Mouse (Mus musculus) midbrain, postnatal 0 days (tissue): Measurements from ENCODE around the gene Eya2. TPM values are rescaled to one million over a fixed set of nuclear protein-coding genes. Genes with fewer than 3 reads are reported as not detected.

ENCODE experiments used
- ATAC-seq: fragments of 200-750 bp; cut with Nextera tagmentation; 2 replicates; pipeline ENCODE4 v1.8.0; 2017; ENCODE audit warnings: moderate number of reproducible peaks, mild to moderate bottlenecking, moderate TSS enrichment, moderate library complexity; ENCODE audit not compliant: low FRiP score
- DNase-seq: peaks from one replicate; pipeline ENCODE4 v3.0.0-alpha.2; 2015; ENCODE audit warnings: low spot score
- H3K27ac ChIP-seq: fragments of 300-500 bp; sonication (generic); 2 replicates; pipeline ENCODE4 v1.5.1; 2014; ENCODE audit warnings: low read depth, mild to moderate bottlenecking, low read length, mixed read lengths
- H3K27me3 ChIP-seq: fragments of 300-500 bp; sonication (generic); 2 replicates; pipeline ENCODE4 v1.6.1; 2014; ENCODE audit warnings: low read length, control low read depth, mixed read lengths; ENCODE audit not compliant: insufficient read depth
- H3K36me3 ChIP-seq: fragments of 300-500 bp; sonication (generic); 2 replicates; pipeline ENCODE4 v1.6.1; 2014; ENCODE audit warnings: low read length, control low read depth, mixed read lengths; ENCODE audit not compliant: insufficient read depth
- H3K4me1 ChIP-seq: fragments of 300-500 bp; sonication (generic); 2 replicates; pipeline ENCODE4 v1.6.1; 2014; ENCODE audit warnings: mild to moderate bottlenecking, control low read depth, antibody characterized with exemption, low read length, mixed read lengths; ENCODE audit not compliant: insufficient read depth
- H3K4me2 ChIP-seq: fragments of 300-500 bp; sonication (generic); 2 replicates; pipeline ENCODE4 v1.6.1; 2014; ENCODE audit warnings: low read depth, mild to moderate bottlenecking, low read length, mixed read lengths; ENCODE audit not compliant: poor library complexity, severe bottlenecking
- H3K4me3 ChIP-seq: fragments of 300-500 bp; sonication (generic); 2 replicates; pipeline ENCODE4 v1.5.1; 2014; ENCODE audit warnings: low read depth, mild to moderate bottlenecking, low read length, moderate library complexity
- H3K9ac ChIP-seq: fragments of 300-500 bp; sonication (generic); replicated peaks from 2 replicates; pipeline ENCODE4 v1.6.1; 2014; ENCODE audit warnings: mild to moderate bottlenecking, low read length, moderate library complexity, mixed read lengths; ENCODE audit not compliant: poor library complexity, severe bottlenecking
- H3K9me3 ChIP-seq: fragments of 300-500 bp; sonication (generic); 2 replicates; pipeline ENCODE4 v1.6.1; 2016; ENCODE audit warnings: low read length, control low read depth
- CTCF ChIP-seq: IDR thresholded peaks from 2 replicates; pipeline ENCODE4 v1.5.1; 2016; ENCODE audit warnings: antibody characterized with exemption, mild to moderate bottlenecking
- WGBS: fragments of 180-500 bp; shearing (Covaris S2); extraction: QIAGEN DNeasy Blood & Tissue Kit; methylation state at CpG from one replicate; pipeline ENCODE4 v1.1.7; 2014; 5-methylcytosine and 5-hydroxymethylcytosine counted together
- polyA plus RNA-seq: library from polyadenylated mRNA; unstranded; fragments of >200 nt; fragmentation: Nextera tagmentation; extraction: Ambion mirVana; gene quantifications from 2 replicates; pipeline ENCODE4 v1.2.1, GENCODE M21; 2015
- total RNA-seq: library from RNA; depleted of rRNA; stranded (reverse); fragments of >200 nt; gene quantifications from 2 replicates; pipeline ENCODE4 v1.2.3, GENCODE M21; 2014

The Eya2 gene
- total and polyA plus RNA-seq, 2 experiments from 2014 or later = 7.1 to 21.6 TPM

GRCm38 (mm10) chr2:165809091-165809490, 214.3 kb downstream of the Eya2 start:
- 95% methylated on average over 5 of the region's 5 CpGs for WGBS

GRCm38 (mm10) chr2:165809901-165810477, 215.2 kb downstream of the Eya2 start:
- H3K9ac ChIP-seq = no peak overlapping the region
- no peaks in the 10 kb centered on the region for H3K9me3 ChIP-seq
- H3K4me2 ChIP-seq = no peak overlapping the region
- H3K27ac ChIP-seq = no peak overlapping the region
- H3K4me1 ChIP-seq = no peaks in the 10 kb centered on the region
- no peak overlapping the region for H3K4me3 ChIP-seq
- ATAC-seq = no peak
- 85% methylated on average over 5 of the region's 5 CpGs for WGBS
- no peak for TF ChIP-seq CTCF
- no peaks in the 10 kb centered on the region for H3K27me3 ChIP-seq
- no peak for DNase-seq
- peaks cover 71% of the 10 kb centered on the region for H3K36me3 ChIP-seq

More at GRCm38 (mm10) chr2:165809091-165809490, 214.3 kb downstream of the Eya2 start:
- no peaks in the 10 kb centered on the region for H3K4me1 ChIP-seq
- DNase-seq (no peak), ATAC-seq (no peak)
- no peak overlapping the region for H3K27ac ChIP-seq
- H3K4me2 ChIP-seq = no peak overlapping the region
- no peak overlapping the region for H3K4me3 ChIP-seq
- TF ChIP-seq CTCF = no peak
- H3K9ac ChIP-seq = no peak overlapping the region
- H3K27me3 ChIP-seq = no peaks in the 10 kb centered on the region
- H3K9me3 ChIP-seq = no peaks in the 10 kb centered on the region
- peaks cover 71% of the 10 kb centered on the region for H3K36me3 ChIP-seq

GRCm38 (mm10) chr2:165811536-165811935, 216.7 kb downstream of the Eya2 start:
- Histone ChIP-seq H3K4me2 (no peak overlapping the region), H3K9ac (no peak overlapping the region), H3K4me1 (no peaks in the 10 kb centered on the region), H3K27ac (no peak overlapping the region), H3K27me3 (no peaks in the 10 kb centered on the region), H3K9me3 (no peaks in the 10 kb centered on the region), H3K36me3 (peaks cover 65% of the 10 kb centered on the region), H3K4me3 (no peak overlapping the region)
- ATAC-seq = peak; percentile 50; the same call in 1 of the 2 replicates
- 59% methylated on average over 5 of the region's 5 CpGs for WGBS
- peak; percentile 97 for TF ChIP-seq CTCF
- peak; percentile 74 for DNase-seq

GRCm38 (mm10) chr2:165812889-165813288, 218.1 kb downstream of the Eya2 start:
- H3K36me3 ChIP-seq = peaks cover 63% of the 10 kb centered on the region

GRCm38 (mm10) chr2:165815103-165815880, 220.5 kb downstream of the Eya2 start:
- Histone ChIP-seq H3K9me3 (no peaks in the 10 kb centered on the region), H3K36me3 (peaks cover 52% of the 10 kb centered on the region), H3K4me3 (no peak overlapping the region), H3K4me1 (no peaks in the 10 kb centered on the region), H3K9ac (no peak overlapping the region), H3K27me3 (no peaks in the 10 kb centered on the region), H3K27ac (no peak overlapping the region), H3K4me2 (no peak overlapping the region)
- DNase-seq = no peak
- WGBS = 81% methylated on average over 28 of the region's 28 CpGs
- ATAC-seq = no peak
- TF ChIP-seq CTCF = no peak

More at GRCm38 (mm10) chr2:165812889-165813288, 218.1 kb downstream of the Eya2 start:
- H3K4me1 ChIP-seq = no peaks in the 10 kb centered on the region
- no peaks in the 10 kb centered on the region for H3K27me3 ChIP-seq
- no peaks in the 10 kb centered on the region for H3K9me3 ChIP-seq
- H3K9ac ChIP-seq = no peak overlapping the region
- H3K4me2 ChIP-seq = no peak overlapping the region
- H3K4me3 ChIP-seq = no peak overlapping the region
- DNase-seq = no peak
- 81% methylated on average over 8 of the region's 8 CpGs for WGBS
- no peak for TF ChIP-seq CTCF
- no peak overlapping the region for H3K27ac ChIP-seq
- no peak for ATAC-seq

- Histone ChIP-seq H3K9ac (no peak overlapping the region; the same call in 1 of the 2 replicates), H3K27me3 (no peaks in the 10 kb centered on the region), H3K4me2 (no peak overlapping the region), H3K27ac (peak overlapping the region; percentile 43; the same call in 1 of the 2 replicates), H3K36me3 (peaks cover 42% of the 10 kb centered on the region), H3K4me1 (no peaks in the 10 kb centered on the region), H3K4me3 (no peak overlapping the region), H3K9me3 (no peaks in the 10 kb centered on the region)
- WGBS = 78% methylated on average over 10 of the region's 10 CpGs
- ATAC-seq (no peak), DNase-seq (no peak)
- no peak for TF ChIP-seq CTCF
These were observed 222.6 kb downstream of the Eya2 start for GRCm38 (mm10) chr2:165817437-165817836.
